Comparison of ENCODE assay signal across 19 mouse cellular contexts in the genomic region with DNA sequence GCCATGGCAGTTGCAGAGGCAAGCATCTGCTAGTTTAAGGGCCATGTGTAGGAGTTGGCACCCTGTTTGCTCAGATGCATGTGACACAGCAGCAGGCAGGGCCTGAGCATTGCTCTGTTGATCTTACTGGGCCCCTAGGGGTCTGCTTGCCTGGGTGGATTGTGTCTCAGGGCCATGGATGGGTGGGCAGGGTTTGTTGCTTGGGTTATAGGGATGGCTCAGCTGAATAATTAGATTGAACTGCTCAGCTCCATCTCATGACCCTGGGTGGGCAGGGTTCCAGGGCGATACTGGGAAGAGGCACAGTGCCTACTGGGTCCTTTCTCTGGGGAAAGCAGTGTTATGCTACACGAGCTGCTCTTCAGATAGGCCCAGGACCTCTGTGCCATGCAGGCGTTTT.
DNase-seq lines count a peak whose midpoint lies in the region; ATAC-seq lines count a peak whose summit lies in the region.
"Had no signal": no experiment of that assay in that cellular context is flagged by ENCODE, and none has a peak within 500 bp of the region (broad histone marks: within the 10 kb centered on the region; RNA-seq: fewer than 3 reads in every experiment).

No protein-coding gene starts in this region.

- no peak for DNase-seq in midbrain, embryonic 11.5 days (ENCODE audit: low spot score, missing footprints)
- DNase-seq in frontal cortex, postnatal 36 days (ENCODE audit: low spot score in 2 of 2), result no peak
- DNase-seq: adrenal gland, postnatal 36 days; cerebellum, postnatal 36 days; gastrocnemius, postnatal 36 days; liver, postnatal 0 days; lung, postnatal 36 days; retina, postnatal 1 day; thymus, adult 18-20 months had no signal

- H3K4me3 ChIP-seq in hindbrain, embryonic 13.5 days, result no peak overlapping the region
- H3K4me3 ChIP-seq in hindbrain, embryonic 12.5 days, result no peak overlapping the region
- H3K4me3 ChIP-seq in midbrain, embryonic 13.5 days (replicated peaks), result no peak overlapping the region
- no peak overlapping the region for H3K4me3 ChIP-seq in midbrain, embryonic 11.5 days (ENCODE audit: low read depth, low read length)
- no peak overlapping the region for H3K4me3 ChIP-seq in hindbrain, embryonic 16.5 days (ENCODE audit: low read length)
- H3K4me3 ChIP-seq: embryonic facial prominence, embryonic 12.5 days; limb, embryonic 13.5 days; midbrain, embryonic 12.5 days; neural tube, embryonic 12.5 days had no signal

- ATAC-seq in hindbrain, embryonic 13.5 days (ENCODE audit: low FRiP score), result no peak
- no peak for ATAC-seq in hindbrain, embryonic 12.5 days (ENCODE audit: low FRiP score)
- ATAC-seq in midbrain, embryonic 13.5 days, result peak; percentile 62
- ATAC-seq in midbrain, embryonic 11.5 days (ENCODE audit: low FRiP score), result no peak
- ATAC-seq in hindbrain, embryonic 16.5 days, result peak; percentile 54
- no peak for ATAC-seq in activated CD4-positive, CD25-positive, alpha-beta regulatory T cell, adult 4 months
- ATAC-seq: liver, postnatal 0 days had no signal

- H3K27me3 ChIP-seq in hindbrain, embryonic 13.5 days, result no peaks in the 10 kb centered on the region
- no peaks in the 10 kb centered on the region for H3K27me3 ChIP-seq in hindbrain, embryonic 12.5 days
- H3K27me3 ChIP-seq in midbrain, embryonic 13.5 days, result no peaks in the 10 kb centered on the region
- no peaks in the 10 kb centered on the region for H3K27me3 ChIP-seq in midbrain, embryonic 11.5 days (ENCODE audit: control insufficient read depth, insufficient read depth, low read length)
- no peaks in the 10 kb centered on the region for H3K27me3 ChIP-seq in hindbrain, embryonic 16.5 days (replicated peaks; ENCODE audit: control insufficient read depth, insufficient read depth, low read length)
- H3K27me3 ChIP-seq: embryonic facial prominence, embryonic 12.5 days; limb, embryonic 13.5 days; midbrain, embryonic 12.5 days; neural tube, embryonic 12.5 days had no signal

- peaks cover 12% of the 10 kb centered on the region; the same call in 1 of the 2 replicates for H3K4me1 ChIP-seq in hindbrain, embryonic 13.5 days (replicated peaks)
- H3K4me1 ChIP-seq in hindbrain, embryonic 12.5 days, result no peaks in the 10 kb centered on the region
- H3K4me1 ChIP-seq in midbrain, embryonic 13.5 days (replicated peaks), result peaks cover 14% of the 10 kb centered on the region
- H3K4me1 ChIP-seq in midbrain, embryonic 11.5 days (ENCODE audit: control insufficient read depth, insufficient read depth, low read length), result no peaks in the 10 kb centered on the region
- H3K4me1 ChIP-seq in hindbrain, embryonic 16.5 days (ENCODE audit: control insufficient read depth, insufficient read depth, low read depth, low read length), result peaks cover 7% of the 10 kb centered on the region; the same call in 1 of the 2 replicates
- H3K4me1 ChIP-seq: embryonic facial prominence, embryonic 12.5 days; limb, embryonic 13.5 days had no signal

- H3K27ac ChIP-seq in hindbrain, embryonic 13.5 days, result 0 out of 2 replicates have a peak overlapping the region, but pooled peaks have one; percentile 20
- H3K27ac ChIP-seq in hindbrain, embryonic 12.5 days, result no peak overlapping the region
- H3K27ac ChIP-seq in midbrain, embryonic 13.5 days, result peak overlapping the region; percentile 26; the same call in 1 of the 2 replicates
- no peak overlapping the region for H3K27ac ChIP-seq in midbrain, embryonic 11.5 days (ENCODE audit: low read depth, low read length)
- no peak overlapping the region for H3K27ac ChIP-seq in hindbrain, embryonic 16.5 days (ENCODE audit: low read depth, low read length)
- H3K27ac ChIP-seq: embryonic facial prominence, embryonic 12.5 days; limb, embryonic 13.5 days; midbrain, embryonic 12.5 days; neural tube, embryonic 12.5 days had no signal

- 56% methylated on average over 3 of the region's 3 CpGs for WGBS in hindbrain, embryonic 13.5 days
- 75% methylated on average over 3 of the region's 3 CpGs for WGBS in hindbrain, embryonic 12.5 days
- WGBS in midbrain, embryonic 13.5 days, result 46% methylated on average over 3 of the region's 3 CpGs
- WGBS in midbrain, embryonic 11.5 days, result 63% methylated on average over 3 of the region's 3 CpGs
- WGBS in hindbrain, embryonic 16.5 days, result 49% methylated on average over 3 of the region's 3 CpGs

- H3K9ac ChIP-seq in hindbrain, embryonic 13.5 days, result no peak overlapping the region
- no peak overlapping the region for H3K9ac ChIP-seq in hindbrain, embryonic 12.5 days
- H3K9ac ChIP-seq in midbrain, embryonic 13.5 days (replicated peaks), result no peak overlapping the region; the same call in 1 of the 2 replicates
- H3K9ac ChIP-seq in midbrain, embryonic 11.5 days (ENCODE audit: low read length), result no peak overlapping the region
- H3K9ac ChIP-seq in hindbrain, embryonic 16.5 days (ENCODE audit: low read depth, low read length), result no peak overlapping the region
- H3K9ac ChIP-seq: embryonic facial prominence, embryonic 12.5 days; limb, embryonic 13.5 days; liver, postnatal 0 days; midbrain, embryonic 12.5 days; neural tube, embryonic 12.5 days had no signal

- H3K9me3 ChIP-seq in hindbrain, embryonic 13.5 days, result no peaks in the 10 kb centered on the region
- no peaks in the 10 kb centered on the region for H3K9me3 ChIP-seq in hindbrain, embryonic 12.5 days (replicated peaks)
- H3K9me3 ChIP-seq in midbrain, embryonic 13.5 days, result no peaks in the 10 kb centered on the region
- no peaks in the 10 kb centered on the region for H3K9me3 ChIP-seq in midbrain, embryonic 11.5 days (ENCODE audit: control insufficient read depth, low read length)
- no peaks in the 10 kb centered on the region for H3K9me3 ChIP-seq in hindbrain, embryonic 16.5 days (ENCODE audit: control insufficient read depth, low read length)
- H3K9me3 ChIP-seq: embryonic facial prominence, embryonic 12.5 days; limb, embryonic 13.5 days; midbrain, embryonic 12.5 days; neural tube, embryonic 12.5 days had no signal

- no peaks in the 10 kb centered on the region for H3K36me3 ChIP-seq in hindbrain, embryonic 13.5 days
- no peaks in the 10 kb centered on the region for H3K36me3 ChIP-seq in hindbrain, embryonic 12.5 days
- H3K36me3 ChIP-seq in midbrain, embryonic 13.5 days, result no peaks in the 10 kb centered on the region
- no peaks in the 10 kb centered on the region for H3K36me3 ChIP-seq in midbrain, embryonic 11.5 days (ENCODE audit: control insufficient read depth, insufficient read depth, low read length)
- H3K36me3 ChIP-seq in hindbrain, embryonic 16.5 days (ENCODE audit: control insufficient read depth, insufficient read depth, low read length), result no peaks in the 10 kb centered on the region
- H3K36me3 ChIP-seq: embryonic facial prominence, embryonic 12.5 days; G1E; limb, embryonic 13.5 days; midbrain, embryonic 12.5 days; neural tube, embryonic 12.5 days had no signal

- no peak overlapping the region for H3K4me2 ChIP-seq in hindbrain, embryonic 13.5 days
- no peak overlapping the region for H3K4me2 ChIP-seq in hindbrain, embryonic 12.5 days (replicated peaks)
- no peak overlapping the region for H3K4me2 ChIP-seq in midbrain, embryonic 13.5 days (replicated peaks)
- H3K4me2 ChIP-seq in midbrain, embryonic 11.5 days, result no peak overlapping the region
- H3K4me2 ChIP-seq in hindbrain, embryonic 16.5 days (ENCODE audit: low read length), result no peak overlapping the region
- H3K4me2 ChIP-seq: embryonic facial prominence, embryonic 12.5 days; limb, embryonic 13.5 days; midbrain, embryonic 12.5 days; neural tube, embryonic 12.5 days had no signal

Comparison
In these comparisons a context has a peak if more than half of its experiments do, and no peak if none do; other contexts are left out.
1. ATAC-seq: peak in midbrain, embryonic 13.5 days (single experiment) and hindbrain, embryonic 16.5 days (single experiment); none in hindbrain, embryonic 13.5 days (single experiment), hindbrain, embryonic 12.5 days (single experiment), midbrain, embryonic 11.5 days (single experiment) and activated CD4-positive, CD25-positive, alpha-beta regulatory T cell, adult 4 months (single experiment).
2. H3K27ac ChIP-seq: peak in hindbrain, embryonic 13.5 days (single experiment) and midbrain, embryonic 13.5 days (single experiment); none in hindbrain, embryonic 12.5 days (single experiment), midbrain, embryonic 11.5 days (single experiment) and hindbrain, embryonic 16.5 days (single experiment).